Mouse (Mus musculus) cortical plate, adult 2 months (tissue): ENCODE measurements around the gene Rps6kc1. TPM values are rescaled to one million over a fixed set of nuclear protein-coding genes. Genes with fewer than 3 reads are reported as not detected.

ENCODE experiments used
- H3K27ac ChIP-seq: fragments of 200-500 bp; 2 replicates; pipeline ENCODE4 v1.5.1; 2012; ENCODE audit warnings: low read length, control low read depth, inconsistent platforms; ENCODE audit not compliant: insufficient read depth
- H3K4me1 ChIP-seq: fragments of 200-500 bp; 2 replicates; pipeline ENCODE4 v1.6.1; 2011; ENCODE audit warnings: low read length; ENCODE audit not compliant: control insufficient read depth, insufficient read depth
- H3K4me3 ChIP-seq: fragments of 200-500 bp; 2 replicates; pipeline ENCODE4 v1.5.1; 2011; ENCODE audit warnings: mild to moderate bottlenecking, low read length, control low read depth; ENCODE audit not compliant: insufficient read depth
- CTCF ChIP-seq: fragments of 200-500 bp; IDR thresholded peaks from 2 replicates; pipeline ENCODE4 v1.5.1; 2011; ENCODE audit warnings: mild to moderate bottlenecking, control low read depth, low read length; ENCODE audit not compliant: insufficient read depth; ENCODE audit errors: extremely low read depth
- POLR2A ChIP-seq: fragments of 200-500 bp; IDR thresholded peaks from 2 replicates; pipeline ENCODE4 v1.6.1; 2011; ENCODE audit warnings: mild to moderate bottlenecking, low read length, control low read depth; ENCODE audit not compliant: insufficient read depth; ENCODE audit errors: extremely low read depth
- polyA plus RNA-seq: library from polyadenylated mRNA; depleted of rRNA; stranded (reverse); fragments of >200 nt; gene quantifications from 2 replicates; pipeline ENCODE4 v1.2.3, GENCODE M21; 2012

Rps6kc1 gene
- polyA plus RNA-seq, 1 experiment, result 30.7 TPM

DNA sequence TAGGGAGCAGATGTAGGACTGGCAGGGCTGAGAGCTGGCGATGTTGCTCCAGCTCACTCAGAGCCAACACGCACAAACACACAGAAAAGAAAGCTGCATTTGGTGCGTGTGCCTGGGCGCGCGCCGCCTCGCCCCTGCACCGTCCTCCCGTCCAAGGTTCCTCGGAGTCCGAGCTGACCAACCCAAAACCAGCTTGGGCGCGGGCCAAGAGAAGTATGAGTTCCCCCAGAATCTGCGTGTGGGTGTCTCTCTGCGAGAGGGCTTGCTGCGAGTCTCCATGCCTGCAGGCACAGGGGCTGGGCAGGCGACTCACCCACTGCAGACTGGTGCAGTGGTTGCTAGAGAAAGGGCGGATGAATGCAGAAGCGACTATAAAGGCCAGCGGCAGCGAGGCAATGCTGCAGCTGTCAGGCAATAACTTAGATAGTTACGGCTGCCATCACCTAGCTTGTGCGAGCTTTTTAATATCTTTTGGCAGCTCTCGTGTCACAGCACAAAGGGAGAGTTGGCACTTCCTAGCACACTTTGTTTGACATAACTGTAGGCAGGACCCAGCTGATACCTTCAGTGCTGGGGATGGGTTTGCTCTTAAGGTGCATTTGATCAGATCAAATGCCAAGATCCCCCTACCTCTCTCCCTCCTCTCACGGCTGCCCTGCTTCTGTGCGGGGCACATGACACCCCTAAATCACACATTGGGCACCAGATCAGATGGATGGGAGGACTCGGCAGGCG lies 220.9 kb downstream of the Rps6kc1 start:
- peak overlapping the region; percentile 7; the same call in 1 of the 2 replicates for H3K4me3 ChIP-seq
- 0 out of 2 replicates have a peak, but pooled peaks cover 1% of the 10 kb centered on the region for H3K4me1 ChIP-seq
- no peak overlapping the region for H3K27ac ChIP-seq
- no peak for TF ChIP-seq POLR2A
- TF ChIP-seq CTCF, result no peak

DNA sequence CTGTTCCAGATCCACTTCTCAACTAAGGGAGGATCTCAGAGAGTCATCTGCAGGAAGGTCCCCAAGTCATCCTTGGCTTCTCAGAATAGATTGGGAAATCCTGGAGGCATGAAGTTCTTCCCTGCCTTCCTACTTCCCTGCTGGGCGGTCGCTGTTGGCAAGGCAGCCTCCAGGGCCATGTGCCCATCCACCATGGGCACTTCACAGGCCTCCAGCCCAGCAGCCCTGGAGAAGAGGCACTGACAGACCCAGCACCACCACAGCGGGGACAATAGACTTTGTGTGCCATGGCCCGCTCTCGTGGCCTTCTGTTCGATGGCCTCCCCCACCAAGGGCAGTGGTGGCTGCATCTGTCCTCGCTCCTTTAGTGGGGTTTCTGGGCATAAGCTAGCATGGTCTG lies 228.5 kb downstream of the Rps6kc1 start:
- Histone ChIP-seq H3K27ac (no peak overlapping the region), H3K4me3 (no peak overlapping the region)
- TF ChIP-seq CTCF (no peak), POLR2A (no peak)

DNA sequence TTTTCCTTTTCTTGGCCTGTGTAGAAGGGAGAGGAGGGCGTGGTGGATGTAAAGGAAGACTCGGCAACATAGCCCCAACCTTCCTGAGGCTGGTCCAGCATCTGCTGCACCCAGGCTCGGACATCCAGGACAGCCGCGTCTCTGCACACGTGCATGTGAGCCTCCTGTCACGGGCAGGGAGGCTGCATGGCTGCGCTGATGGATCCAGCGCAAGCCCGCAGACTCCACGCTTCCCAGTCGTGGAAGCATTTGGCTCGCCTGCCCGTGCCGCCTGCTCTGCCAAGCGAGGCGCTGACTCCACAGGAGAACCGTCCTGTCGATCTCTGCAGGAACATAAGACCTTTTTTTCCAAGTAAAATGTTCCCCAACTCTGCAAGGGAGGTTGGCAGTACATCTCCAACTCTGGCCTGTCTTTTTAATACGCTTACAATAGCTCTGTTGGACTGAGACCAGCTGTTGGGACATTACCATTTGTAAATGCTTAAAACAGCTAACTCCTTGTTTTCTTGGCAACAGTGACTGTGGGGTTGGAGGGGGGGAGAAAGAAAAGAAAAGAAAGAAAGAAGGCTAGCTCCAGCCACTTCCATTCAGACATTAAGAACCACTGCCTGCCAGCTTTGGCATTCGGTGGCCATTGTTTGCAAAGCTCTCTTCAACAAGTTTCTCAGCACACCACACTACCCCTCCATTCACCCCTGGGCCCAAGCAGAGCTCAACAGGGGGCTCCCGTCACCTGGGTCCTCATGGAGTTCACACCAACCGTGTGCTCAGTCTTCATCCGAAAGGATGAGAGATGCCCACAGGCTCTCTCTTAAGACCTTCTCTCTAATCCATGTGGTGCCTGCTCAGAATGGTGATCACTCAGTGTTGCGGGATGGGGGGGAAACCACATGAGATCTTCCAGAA lies 229.3 kb downstream of the Rps6kc1 start:
- Histone ChIP-seq H3K4me3 (no peak overlapping the region), H3K27ac (no peak overlapping the region), H3K4me1 (no peaks in the 10 kb centered on the region)
- TF ChIP-seq CTCF, result no peak
- TF ChIP-seq POLR2A, result no peak

More for the DNA sequence above, 228.5 kb downstream of the Rps6kc1 start:
- H3K4me1 ChIP-seq, result no peaks in the 10 kb centered on the region

DNA sequence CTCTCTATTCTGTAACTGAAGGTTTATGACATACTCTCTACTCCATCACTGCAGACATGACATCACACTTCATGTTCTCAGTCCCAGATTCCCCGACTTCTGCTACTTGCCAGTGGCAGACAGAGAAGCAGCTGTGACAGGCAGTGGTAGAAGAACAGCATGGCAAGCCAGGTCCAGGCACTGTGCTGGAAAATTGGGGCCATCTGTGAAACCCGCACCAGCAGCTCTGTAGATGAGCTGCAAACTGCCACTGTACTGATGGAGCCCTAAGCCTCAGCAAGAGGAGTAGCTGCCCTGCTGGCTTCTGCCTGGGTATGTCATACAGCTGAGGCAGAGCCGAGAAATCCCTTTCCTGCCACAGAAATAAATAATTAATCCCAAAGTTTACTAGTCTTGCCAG lies 236.1 kb downstream of the Rps6kc1 start:
- Histone ChIP-seq H3K4me3 (no peak overlapping the region), H3K27ac (no peak overlapping the region), H3K4me1 (no peaks in the 10 kb centered on the region)
- TF ChIP-seq CTCF (no peak), POLR2A (no peak)

DNA sequence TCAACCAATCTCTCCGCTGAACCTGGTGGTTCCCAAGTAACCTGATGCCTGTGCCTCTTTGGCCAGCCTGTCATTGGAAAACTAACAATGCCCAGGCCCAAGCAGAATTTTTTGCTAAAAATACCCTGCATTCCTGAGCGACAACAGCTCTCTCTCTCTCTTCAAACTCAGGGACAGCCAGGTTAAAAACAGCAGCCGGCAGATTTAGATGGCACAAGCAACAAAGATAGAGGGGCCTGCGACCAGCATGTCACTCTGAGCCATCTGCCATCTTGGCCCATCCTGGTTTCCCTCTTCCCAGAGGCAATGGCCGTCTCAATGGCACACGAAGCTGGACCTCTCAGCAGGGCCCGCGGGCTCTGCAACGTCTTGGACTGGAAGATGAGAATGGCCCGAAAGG lies 242.5 kb downstream of the Rps6kc1 start:
- Histone ChIP-seq H3K4me3 (no peak overlapping the region), H3K4me1 (no peaks in the 10 kb centered on the region), H3K27ac (no peak overlapping the region)
- no peak for TF ChIP-seq CTCF
- TF ChIP-seq POLR2A, result no peak

DNA sequence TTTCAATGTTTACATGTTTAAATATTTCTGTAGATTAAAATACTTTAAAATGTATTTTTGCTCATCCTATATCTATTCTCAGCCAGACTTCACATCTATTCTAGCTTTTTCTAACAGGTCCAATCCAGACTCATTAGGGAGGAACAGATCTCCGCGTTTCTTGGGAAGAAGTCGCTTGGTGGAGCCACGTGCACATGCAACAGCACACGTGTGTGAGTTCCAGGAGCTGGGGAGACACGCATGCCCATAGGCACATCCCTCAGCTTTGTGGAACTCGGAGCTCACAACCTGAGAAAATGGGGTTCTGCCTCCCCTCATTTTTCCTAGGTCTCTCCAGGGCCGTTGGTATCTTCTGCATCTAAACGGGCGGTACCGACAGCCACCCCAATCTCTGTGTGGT lies 243.7 kb downstream of the Rps6kc1 start:
- H3K4me1 ChIP-seq, result no peaks in the 10 kb centered on the region
- H3K4me3 ChIP-seq, result no peak overlapping the region
- no peak overlapping the region for H3K27ac ChIP-seq
- TF ChIP-seq CTCF (no peak), POLR2A (no peak)

DNA sequence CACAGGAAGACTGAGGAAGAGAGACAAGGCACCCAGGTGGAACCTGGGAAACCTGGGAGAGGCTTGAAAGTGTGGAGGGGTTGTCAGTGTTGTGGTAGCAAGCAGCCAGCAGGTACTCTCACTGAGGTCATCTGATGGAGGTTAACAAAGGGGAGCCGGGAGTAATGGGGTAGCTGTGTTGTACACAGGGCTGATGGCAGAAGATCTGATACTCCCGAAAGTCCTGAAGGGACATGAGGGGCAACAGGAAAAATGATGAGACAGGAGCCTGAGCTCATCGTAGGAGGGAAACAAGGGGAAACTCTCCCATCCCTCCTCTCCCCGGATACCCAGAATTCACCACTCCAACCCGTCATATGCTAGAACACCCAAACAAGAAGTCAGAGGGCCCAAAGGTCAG lies 244.2 kb downstream of the Rps6kc1 start:
- H3K27ac ChIP-seq, result no peak overlapping the region
- H3K4me1 ChIP-seq, result no peaks in the 10 kb centered on the region
- H3K4me3 ChIP-seq, result no peak overlapping the region
- no peak for TF ChIP-seq POLR2A
- no peak for TF ChIP-seq CTCF

DNA sequence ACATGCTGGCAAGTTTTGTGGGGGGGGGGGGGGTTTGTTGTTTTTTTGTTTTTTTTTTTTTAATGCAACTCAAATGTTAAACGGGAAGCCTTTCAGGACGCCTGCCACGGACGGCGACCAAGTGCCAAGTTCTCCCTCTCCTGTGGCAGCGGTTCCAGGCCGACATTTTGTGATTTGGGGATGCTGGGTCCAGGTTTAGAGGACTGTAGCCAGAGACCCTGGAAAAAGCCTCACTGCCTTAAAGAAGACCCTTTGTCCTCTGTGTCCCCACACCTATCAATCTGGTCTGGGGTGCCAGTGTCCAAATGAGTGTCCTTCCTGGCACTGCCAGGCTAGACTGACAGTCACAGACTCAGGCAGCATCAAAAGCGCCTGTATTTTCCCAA lies 246.1 kb downstream of the Rps6kc1 start:
- TF ChIP-seq CTCF (no peak), POLR2A (no peak)
- Histone ChIP-seq H3K27ac (no peak overlapping the region), H3K4me1 (peaks cover 1% of the 10 kb centered on the region; the same call in 1 of the 2 replicates), H3K4me3 (no peak overlapping the region)

DNA sequence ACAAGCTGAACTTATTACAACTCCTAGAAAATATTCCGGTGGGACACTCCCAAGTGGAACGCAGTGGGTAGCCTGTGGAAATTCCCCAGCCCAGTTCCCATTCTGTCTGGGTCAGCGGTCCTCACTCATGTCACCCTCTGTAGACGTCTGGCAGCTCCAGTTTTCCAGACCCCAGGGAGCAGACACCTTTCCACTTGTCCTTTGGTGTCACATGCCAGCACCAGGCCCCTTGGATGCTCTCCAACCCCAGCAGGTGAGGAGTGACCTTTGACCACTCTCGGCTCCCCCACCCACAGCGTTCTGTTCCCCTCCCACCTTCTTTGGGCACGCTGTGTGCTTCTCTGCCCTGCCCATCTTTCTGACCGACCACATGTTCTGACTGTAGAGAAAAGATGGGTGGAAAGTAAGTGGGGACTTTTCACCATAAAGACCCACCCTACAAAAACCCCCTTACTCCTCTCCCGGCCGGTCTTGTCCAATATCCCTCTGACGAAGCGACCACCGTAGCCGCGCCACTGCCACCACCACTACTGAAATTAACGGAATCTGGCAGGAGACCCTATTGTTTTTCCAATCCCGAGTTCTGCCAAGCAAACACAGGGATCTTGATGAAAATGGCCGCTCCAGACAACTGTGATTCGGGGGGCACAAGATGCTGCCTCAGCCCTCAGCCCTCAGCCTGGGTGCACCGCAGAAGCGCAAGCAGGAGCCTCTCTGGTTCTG lies 246.6 kb downstream of the Rps6kc1 start:
- TF ChIP-seq CTCF (no peak), POLR2A (no peak)
- Histone ChIP-seq H3K4me3 (no peak overlapping the region), H3K27ac (no peak overlapping the region), H3K4me1 (peaks cover 4% of the 10 kb centered on the region)

DNA sequence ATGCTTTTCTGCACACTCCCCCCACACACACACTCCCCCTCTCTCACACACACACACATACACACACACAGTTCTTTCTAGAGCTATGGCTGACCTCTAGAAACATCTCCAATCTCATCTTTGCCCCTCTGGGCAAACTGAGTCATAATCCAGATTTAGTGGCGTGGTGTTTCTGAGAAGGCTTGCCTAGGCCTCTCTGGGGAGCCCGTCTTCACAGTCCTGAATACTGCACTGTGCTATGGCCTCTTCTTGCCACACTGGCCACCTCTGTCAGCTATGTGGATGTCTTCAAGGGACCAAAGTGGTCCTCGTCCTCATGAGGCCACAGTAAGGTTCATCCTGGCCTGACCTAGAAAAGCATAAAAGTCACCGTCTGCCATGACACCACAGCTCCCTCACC lies 247.6 kb downstream of the Rps6kc1 start:
- Histone ChIP-seq H3K27ac (no peak overlapping the region), H3K4me1 (peaks cover 4% of the 10 kb centered on the region), H3K4me3 (no peak overlapping the region)
- TF ChIP-seq POLR2A, result no peak
- no peak for TF ChIP-seq CTCF
